Mouse (Mus musculus): ENCODE data around the gene Ttc13.

Ttc13 gene

DNA sequence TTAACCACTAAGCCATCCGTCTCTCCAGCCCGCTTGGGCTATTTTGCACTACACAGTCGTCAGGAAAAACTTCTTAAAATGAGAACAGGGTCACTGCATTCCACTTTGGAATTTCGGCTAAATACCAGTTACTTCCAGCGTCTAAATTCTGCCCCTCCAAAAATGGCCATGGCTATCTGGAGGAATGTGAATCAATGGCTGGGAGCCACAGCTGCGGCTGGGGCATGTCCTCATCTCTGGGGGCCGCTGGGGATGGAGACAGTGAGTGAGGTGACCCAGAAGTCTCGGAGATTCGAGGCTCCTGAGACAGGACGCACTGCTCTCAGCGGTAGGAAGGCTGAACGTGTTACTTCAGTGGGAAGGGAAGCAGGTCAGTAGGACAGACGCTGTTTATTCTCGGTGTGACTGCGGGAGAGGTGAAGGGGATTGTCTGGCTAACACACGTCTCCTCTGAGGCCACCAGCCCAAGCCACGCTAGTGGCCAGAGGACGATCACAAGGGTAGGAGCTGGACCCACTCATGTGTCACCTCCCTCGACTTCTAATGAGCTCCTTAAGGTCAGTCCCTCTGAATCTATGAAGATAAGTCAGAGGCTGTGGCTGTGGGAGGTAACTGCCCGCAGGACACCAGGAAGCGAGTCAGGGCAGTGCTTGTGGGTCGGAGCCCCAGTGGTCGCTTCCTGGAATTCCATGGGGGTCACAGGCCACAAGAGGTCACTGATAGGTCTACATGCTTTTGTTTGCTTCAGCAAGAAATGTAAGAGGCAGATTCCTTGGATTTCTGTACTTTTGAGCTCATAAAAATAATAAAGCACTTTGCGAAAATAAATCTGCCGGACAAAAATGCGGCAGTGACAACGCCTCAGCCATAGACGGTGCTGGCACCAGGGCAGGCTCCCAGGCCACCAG, 68.0 kb downstream of the Ttc13 start:
- DNase-seq (ENCODE audit: low spot score) = no peak

- DNase-seq (ENCODE audit: low spot score) = no peak
These were observed 69.2 kb downstream of the Ttc13 start for GRCm38 (mm10) chr8:124652546-124652945.

GRCm38 (mm10) chr8:124651776-124652175, 70.0 kb downstream of the Ttc13 start:
- DNase-seq (ENCODE audit: low spot score) = no peak

- no peak for DNase-seq (ENCODE audit: low spot score)
These were observed 73.5 kb downstream of the Ttc13 start for GRCm38 (mm10) chr8:124648311-124648710.

GRCm38 (mm10) chr8:124643540-124644339, 78.0 kb downstream of the Ttc13 start:
- peak; percentile 52 for DNase-seq (ENCODE audit: low spot score)

DNA sequence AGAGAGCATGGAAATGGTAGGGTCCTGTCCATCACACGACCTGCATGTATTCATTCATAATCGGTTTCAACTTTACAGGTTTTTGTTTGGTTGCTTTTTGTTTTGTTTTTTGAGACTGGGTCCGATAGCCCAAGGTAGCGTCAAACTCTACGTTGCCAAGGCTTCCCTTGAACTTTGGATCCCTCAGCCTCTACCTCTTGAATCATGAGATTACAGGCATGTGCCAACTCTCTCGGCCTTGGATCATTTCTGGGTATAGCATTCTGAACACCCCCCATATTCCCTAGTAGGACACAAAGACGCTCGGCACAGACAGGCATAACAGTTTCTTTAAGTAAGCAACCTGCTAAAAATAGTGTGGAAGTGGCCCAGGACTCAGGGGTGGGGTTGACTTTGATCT, 80.2 kb downstream of the Ttc13 start:
- no peak for DNase-seq (ENCODE audit: low spot score)

- no peak for DNase-seq (ENCODE audit: low spot score)
These were observed 86.6 kb downstream of the Ttc13 start for GRCm38 (mm10) chr8:124635247-124635502.

- DNase-seq (ENCODE audit: low spot score) = no peak
These were observed 87.2 kb downstream of the Ttc13 start for GRCm38 (mm10) chr8:124634411-124635246.

DNA sequence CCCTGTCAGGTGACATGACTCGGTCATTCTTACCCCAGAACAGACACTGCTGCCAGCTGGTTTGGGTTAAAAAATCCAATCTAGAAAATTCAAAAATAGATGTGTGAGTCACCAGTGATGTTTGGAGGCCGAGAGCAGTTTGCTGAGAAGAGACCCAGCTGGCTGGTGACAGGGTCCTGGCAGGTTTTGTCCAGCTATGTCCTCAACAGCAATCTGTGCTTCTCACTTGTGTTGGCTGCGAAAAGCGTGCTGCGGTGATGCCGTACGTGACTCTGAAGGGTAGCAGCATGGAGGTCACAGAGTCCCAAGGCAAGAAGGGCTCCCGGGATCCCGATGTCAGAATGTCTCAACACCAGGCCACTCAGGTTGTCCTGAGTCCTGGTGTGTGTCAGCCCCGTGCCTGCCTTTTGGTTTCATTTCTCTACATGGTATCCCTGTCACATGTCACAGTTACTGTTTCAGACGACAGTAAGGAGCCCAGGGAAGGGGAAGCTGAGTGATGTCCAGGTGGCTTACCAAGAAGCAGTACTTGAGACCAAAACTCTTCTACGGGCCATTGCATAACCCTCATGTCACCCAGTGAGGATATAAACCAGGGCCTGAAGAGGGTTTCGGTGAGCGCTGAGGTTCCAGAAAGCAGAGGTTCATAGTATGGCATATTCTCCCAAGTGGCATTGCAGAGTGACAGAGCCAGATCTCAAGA, 88.6 kb downstream of the Ttc13 start:
- DNase-seq (ENCODE audit: low spot score) = peak; percentile 79

GRCm38 (mm10) chr8:124631966-124632365, 89.8 kb downstream of the Ttc13 start:
- no peak for DNase-seq (ENCODE audit: low spot score)

DNA sequence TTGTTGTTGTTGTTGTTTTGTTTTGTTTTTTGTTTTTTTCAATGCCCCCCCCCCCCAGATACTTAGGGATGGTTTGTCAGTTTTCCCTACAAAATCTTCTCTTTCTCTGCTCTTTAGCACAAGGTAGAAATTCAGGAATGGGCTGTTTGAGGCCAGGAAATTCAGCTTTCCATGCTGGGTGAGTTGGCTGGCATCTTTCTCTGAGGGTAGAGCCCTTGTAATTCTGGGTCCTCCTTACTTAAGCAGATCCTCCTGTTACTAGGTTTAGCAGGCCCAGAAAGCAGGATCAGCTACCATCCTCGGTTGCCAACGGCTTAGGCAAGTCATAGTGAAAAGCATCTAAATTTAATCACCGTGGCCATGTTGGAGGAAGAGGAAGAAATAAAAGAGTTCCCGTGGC, 90.9 kb downstream of the Ttc13 start:
- no peak for DNase-seq (ENCODE audit: low spot score)

GRCm38 (mm10) chr8:124630489-124630888, 91.3 kb downstream of the Ttc13 start:
- DNase-seq (ENCODE audit: low spot score) = no peak

GRCm38 (mm10) chr8:124626251-124626650, 95.5 kb downstream of the Ttc13 start:
- no peak for DNase-seq (ENCODE audit: low spot score)
